Mouse (Mus musculus) MEL (cell line): Measurements from ENCODE around the gene Ociad1.

ENCODE experiments used
- CTCF ChIP-seq, 3 experiments: IDR thresholded peaks in 2 of 3; conservative IDR thresholded peaks in 1 of 3; 2 replicates each; pipeline ENCODE4 v1.5.1; 2011 to 2012; ENCODE audit warnings: low read length in 3 of 3, low read depth in 2 of 3, mild to moderate bottlenecking in 2 of 3, improper control_type of control experiment in 1 of 3, inconsistent platforms in 1 of 3, mixed read lengths in 1 of 3, moderate library complexity in 1 of 3; ENCODE audit not compliant: control insufficient read depth in 1 of 3, insufficient read depth in 1 of 3, poor library complexity in 1 of 3, severe bottlenecking in 1 of 3
- EP300 ChIP-seq, 2 experiments: IDR thresholded peaks; 2 replicates each; pipeline ENCODE4 v1.6.1; 2011; ENCODE audit warnings: improper control_type of control experiment in 2 of 2, low read length in 2 of 2, low read depth in 1 of 2, mild to moderate bottlenecking in 1 of 2
- GATA1 ChIP-seq: IDR thresholded peaks from 2 replicates; pipeline ENCODE4 v1.6.1; 2011; ENCODE audit warnings: low read depth, low read length, improper control_type of control experiment
- JUND ChIP-seq: IDR thresholded peaks from 2 replicates; pipeline ENCODE4 v1.6.1; 2011; ENCODE audit warnings: low read depth, mild to moderate bottlenecking, improper control_type of control experiment, low read length
- KAT2A ChIP-seq: conservative IDR thresholded peaks from 2 replicates; pipeline ENCODE4 v1.6.1; 2012; ENCODE audit warnings: low read depth, low read length, improper control_type of control experiment, inconsistent platforms
- MAFK ChIP-seq: IDR thresholded peaks from 2 replicates; pipeline ENCODE4 v1.6.1; 2011; ENCODE audit warnings: low read depth, mild to moderate bottlenecking, low read length, improper control_type of control experiment, borderline replicate concordance
- MYB ChIP-seq: IDR thresholded peaks from 2 replicates; pipeline ENCODE4 v1.6.1; 2011; ENCODE audit warnings: mild to moderate bottlenecking, low read depth, low read length, improper control_type of control experiment
- POLR2A ChIP-seq, 2 experiments: IDR thresholded peaks; 2 replicates each; pipeline ENCODE4 v1.6.1; 2011 to 2012; ENCODE audit warnings: low read length in 2 of 2, mild to moderate bottlenecking in 2 of 2, control low read depth in 1 of 2, improper control_type of control experiment in 1 of 2, low read depth in 1 of 2, moderate library complexity in 1 of 2; ENCODE audit not compliant: control insufficient read depth in 1 of 2, insufficient read depth in 1 of 2, poor library complexity in 1 of 2
- RAD21 ChIP-seq: IDR thresholded peaks from 2 replicates; pipeline ENCODE4 v1.6.1; 2011; ENCODE audit warnings: mild to moderate bottlenecking, low read depth, low read length, improper control_type of control experiment
- TBP ChIP-seq: IDR thresholded peaks from 2 replicates; pipeline ENCODE4 v1.8.0; 2011; ENCODE audit warnings: low read depth, low read length, improper control_type of control experiment
- TCF12 ChIP-seq: IDR thresholded peaks from 2 replicates; pipeline ENCODE4 v1.6.1; 2014; ENCODE audit warnings: low read depth, mild to moderate bottlenecking, inconsistent platforms, low read length, improper control_type of control experiment, moderate library complexity
- USF1 ChIP-seq: IDR thresholded peaks from 2 replicates; pipeline ENCODE4 v1.6.1; 2014; ENCODE audit warnings: low read depth, mild to moderate bottlenecking, inconsistent platforms, low read length, improper control_type of control experiment, moderate library complexity
- USF2 ChIP-seq, 2 experiments: IDR thresholded peaks; 2 replicates each; pipeline ENCODE4 v1.6.1; 2011 to 2012; ENCODE audit warnings: improper control_type of control experiment in 2 of 2, low read length in 2 of 2, borderline replicate concordance in 1 of 2, inconsistent platforms in 1 of 2, low read depth in 1 of 2, mild to moderate bottlenecking in 1 of 2; ENCODE audit not compliant: insufficient read depth in 1 of 2
- ZMIZ1 ChIP-seq: IDR thresholded peaks from 2 replicates; pipeline ENCODE4 v1.6.1; 2012; ENCODE audit warnings: low read depth, mild to moderate bottlenecking, inconsistent platforms, low read length, improper control_type of control experiment, moderate library complexity

DNA sequence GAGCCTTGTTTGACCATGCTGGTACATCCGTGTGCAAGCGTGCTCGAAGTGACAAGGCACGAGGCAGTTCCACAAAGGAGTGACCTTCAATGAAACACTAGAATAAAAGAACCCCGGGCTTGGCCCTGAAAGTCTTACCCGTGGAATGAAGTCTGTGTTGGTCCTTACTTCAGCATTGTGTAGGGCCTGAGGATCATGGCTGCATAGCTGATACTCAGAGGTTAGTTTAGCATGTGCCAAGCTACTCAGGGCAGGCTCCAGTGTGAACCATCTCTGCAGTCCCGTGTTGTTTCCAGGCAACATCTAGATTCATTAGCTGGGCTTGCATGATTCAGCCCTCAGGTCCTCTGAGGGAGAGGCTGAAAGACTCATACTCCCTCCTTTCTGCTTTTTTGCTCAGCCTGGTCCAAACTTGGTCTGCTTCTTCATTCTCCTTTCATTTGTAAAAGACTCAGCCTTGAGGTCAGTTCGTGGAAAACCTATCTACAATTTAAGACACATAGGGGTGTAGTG lies 48.2 kb downstream of the Ociad1 start, which contains the start of gene Ociad2:
- no peak for TF ChIP-seq EP300 (IDR thresholded peaks at IDR 0.05; ENCODE audit: low read depth in 1 of 2, low read length in 2 of 2)
- TF ChIP-seq TBP = no peak
- TF ChIP-seq RAD21 = no peak
- TF ChIP-seq MYB = no peak
- TF ChIP-seq JUND = no peak
- TF ChIP-seq CTCF (IDR thresholded peaks at IDR 0.05 in 2 of 3, conservative IDR thresholded peaks at IDR 0.05 in 1 of 3; ENCODE audit: control insufficient read depth in 1 of 3, insufficient read depth in 1 of 3, low read depth in 2 of 3, low read length in 3 of 3, poor library complexity in 1 of 3, severe bottlenecking in 1 of 3) = no peak
- TF ChIP-seq ZMIZ1 = no peak
- TF ChIP-seq MAFK = no peak
- TF ChIP-seq POLR2A (IDR thresholded peaks at IDR 0.05; ENCODE audit: control insufficient read depth in 1 of 2, insufficient read depth in 1 of 2, low read depth in 1 of 2, low read length in 2 of 2, poor library complexity in 1 of 2) = no peak
- TF ChIP-seq KAT2A = no peak
- no peak for TF ChIP-seq USF1
- TF ChIP-seq TCF12 = no peak
- TF ChIP-seq USF2 (IDR thresholded peaks at IDR 0.05; ENCODE audit: borderline replicate concordance in 1 of 2, insufficient read depth in 1 of 2, low read depth in 1 of 2, low read length in 2 of 2) = no peak
- no peak for TF ChIP-seq GATA1
